Mouse (Mus musculus): Measurements from ENCODE around the gene Fam124a.
"Not testable (repeated sequence)": the region's sequence is repeated elsewhere in the genome, so short reads cannot be mapped to it uniquely, and the experiment has no call there.

Gene Fam124a

GRCm38 (mm10) chr14:62574906-62575305 is 19.4 kb downstream of the Fam124a start:
- peak; percentile 20 for DNase-seq (ENCODE audit: low read depth, low spot score)

- DNase-seq (ENCODE audit: low read depth, low spot score): no peak
Measured at GRCm38 (mm10) chr14:62575862-62576261, 20.3 kb downstream of the Fam124a start.

GRCm38 (mm10) chr14:62580945-62581344 is 25.4 kb downstream of the Fam124a start:
- DNase-seq (ENCODE audit: low read depth, low spot score): no peak

DNA sequence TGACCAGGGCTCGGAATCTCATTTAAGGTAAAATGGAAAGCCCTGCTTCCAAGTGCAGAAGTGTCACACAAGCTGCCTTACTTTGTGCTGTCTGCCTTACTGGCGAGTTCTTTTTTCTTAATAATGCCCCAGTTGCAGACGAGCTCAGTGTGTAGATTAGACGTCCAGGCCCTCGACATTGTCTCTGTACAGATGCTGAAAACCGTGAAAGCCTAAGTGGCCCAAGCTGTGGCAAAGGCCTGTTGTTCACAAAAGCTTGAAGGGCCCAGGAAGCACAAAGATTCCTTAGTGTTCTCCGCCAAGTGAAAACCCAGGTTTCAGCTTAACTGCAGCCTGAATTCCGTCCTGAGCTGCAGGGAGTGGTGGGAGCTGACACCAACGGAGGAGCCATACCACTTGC is 26.2 kb downstream of the Fam124a start:
- no peak for DNase-seq (ENCODE audit: low read depth, low spot score)

DNA sequence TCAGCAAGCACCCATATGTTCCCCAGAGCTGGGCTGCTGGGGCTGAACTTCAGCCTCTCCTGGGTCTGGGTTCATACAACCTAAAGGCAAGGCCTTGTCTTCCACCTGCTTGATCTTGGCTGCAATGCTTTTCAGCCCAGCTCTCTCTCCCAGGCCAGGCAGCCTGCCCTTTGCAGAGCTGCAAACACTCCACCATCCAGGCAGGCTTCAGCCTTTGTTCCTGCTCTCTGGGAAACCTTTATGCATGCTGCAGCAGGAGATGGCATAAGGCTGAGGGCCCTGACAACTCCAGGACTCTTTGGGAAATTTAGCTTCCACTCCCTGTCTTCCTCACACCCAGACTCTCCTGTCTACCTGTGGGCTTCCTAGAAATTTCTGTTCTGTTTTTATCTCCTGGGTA is 29.1 kb downstream of the Fam124a start:
- DNase-seq (ENCODE audit: low read depth, low spot score): no peak

- no peak for DNase-seq (ENCODE audit: low read depth, low spot score)
Measured at GRCm38 (mm10) chr14:62585338-62585737, 29.8 kb downstream of the Fam124a start.

DNA sequence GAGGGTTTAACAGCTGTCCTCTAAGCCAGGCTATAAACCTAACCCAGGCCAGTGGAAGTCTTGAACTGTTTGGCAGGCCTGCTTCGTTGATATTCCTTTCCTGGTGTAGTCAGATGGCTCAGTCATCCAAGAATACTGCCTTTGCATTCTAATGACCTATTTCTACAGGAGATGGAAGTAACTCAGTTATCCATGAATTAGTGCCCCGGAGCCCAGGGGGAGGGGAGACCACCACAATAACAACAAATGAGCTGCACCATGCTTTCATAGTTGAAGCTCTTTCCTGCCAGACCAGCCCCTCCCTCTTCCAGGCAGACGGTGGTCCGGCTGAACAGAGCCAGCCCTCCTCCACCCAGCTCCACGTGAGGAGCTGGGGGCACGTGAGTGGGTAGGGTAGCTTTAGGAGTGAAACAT is 44.6 kb downstream of the Fam124a start:
- no peak for DNase-seq (ENCODE audit: low read depth, low spot score)

DNA sequence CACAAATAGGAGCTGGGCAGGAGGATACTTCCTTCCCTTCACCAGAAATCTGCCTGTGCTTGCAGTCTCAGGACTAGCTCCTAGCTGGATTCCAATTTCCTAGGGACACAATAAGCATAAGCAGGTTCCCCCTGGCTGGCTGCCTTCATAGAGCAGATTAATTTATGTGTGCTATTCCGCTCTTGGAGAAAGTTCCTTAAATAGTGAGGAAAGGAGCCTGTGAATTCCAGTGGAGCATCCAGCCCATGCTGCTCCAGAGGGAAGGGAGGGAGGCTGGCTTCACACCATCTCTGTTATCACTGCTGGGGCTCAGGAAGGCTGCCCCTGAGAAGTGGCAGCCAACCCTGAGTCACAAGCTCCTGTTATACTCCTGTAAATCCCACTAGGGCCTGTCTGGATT is 46.7 kb downstream of the Fam124a start:
- no peak for DNase-seq (ENCODE audit: low read depth, low spot score)

DNA sequence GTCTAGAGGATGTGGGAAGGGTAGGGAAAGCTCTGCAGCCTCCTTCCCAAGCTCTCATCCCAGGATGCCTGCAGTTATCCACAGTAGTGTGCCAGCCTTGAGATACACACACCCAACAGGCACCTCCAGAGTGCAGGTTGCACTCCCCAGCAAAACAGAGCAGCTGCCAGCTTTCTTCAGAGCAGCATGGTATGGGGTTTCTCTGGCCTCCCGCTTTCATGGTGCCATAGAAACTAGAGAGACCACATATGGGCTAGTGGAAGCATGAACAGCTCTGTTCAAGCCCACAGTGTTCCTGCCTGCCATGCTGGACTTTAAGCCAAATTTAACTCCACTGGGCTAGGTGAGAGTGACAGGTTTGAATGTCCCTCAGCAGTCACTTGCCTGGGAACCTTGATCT is 47.3 kb downstream of the Fam124a start:
- no peak for DNase-seq (ENCODE audit: low read depth, low spot score)

DNA sequence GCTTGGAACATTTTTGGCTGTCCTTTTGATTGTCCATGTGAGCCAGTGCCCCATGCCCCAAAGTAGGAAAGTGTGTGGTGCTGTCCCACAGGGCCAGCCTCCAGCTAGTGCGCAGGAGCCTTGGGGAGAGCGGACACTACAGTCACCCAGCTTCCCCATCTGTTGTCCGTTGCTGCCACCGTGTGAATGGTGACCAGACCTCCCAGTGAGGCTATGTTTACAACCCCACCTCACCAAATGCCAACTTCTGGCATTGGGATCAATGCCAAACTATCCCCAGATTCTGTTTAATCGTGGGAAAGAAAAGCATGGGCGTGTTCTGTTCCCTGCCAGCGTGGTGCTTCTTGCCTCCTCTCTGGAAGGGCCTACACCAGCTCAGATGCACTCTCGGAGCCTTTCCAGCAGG is 52.3 kb downstream of the Fam124a start:
- DNase-seq (ENCODE audit: low read depth, low spot score): no peak

GRCm38 (mm10) chr14:62609904-62610303 is 54.4 kb downstream of the Fam124a start:
- peak; percentile 60 for DNase-seq (ENCODE audit: low read depth, low spot score)

- DNase-seq (ENCODE audit: low read depth, low spot score): no peak
Measured at GRCm38 (mm10) chr14:62622393-62622792, 66.9 kb downstream of the Fam124a start.

- DNase-seq (ENCODE audit: low read depth, low spot score): no peak
Measured at GRCm38 (mm10) chr14:62627951-62628350, 72.4 kb downstream of the Fam124a start.

GRCm38 (mm10) chr14:62637436-62638344 is 82.2 kb downstream of the Fam124a start:
- DNase-seq (ENCODE audit: low read depth, low spot score): peak; percentile 82

- DNase-seq (ENCODE audit: low read depth, low spot score): no peak
Measured at GRCm38 (mm10) chr14:62638345-62638702, 82.8 kb downstream of the Fam124a start.

DNA sequence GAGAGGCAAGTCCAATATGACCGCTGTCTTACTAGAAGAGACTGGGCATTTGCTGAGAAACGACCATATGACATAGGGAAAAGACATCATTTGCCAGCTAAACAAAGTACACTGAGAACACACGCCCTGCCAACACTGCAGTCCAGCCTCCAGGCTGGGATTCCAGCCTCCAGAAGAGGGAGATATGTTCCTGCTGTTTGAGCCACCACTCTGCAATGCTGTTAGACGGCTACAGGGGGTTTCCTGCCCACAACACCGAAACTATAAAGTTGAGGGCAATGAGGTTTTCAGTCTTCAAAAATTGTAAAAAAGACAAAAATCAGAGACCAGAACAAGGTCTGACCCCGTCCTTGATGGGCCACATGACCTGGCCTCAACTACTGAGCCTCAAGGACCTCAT is 83.6 kb downstream of the Fam124a start:
- DNase-seq (ENCODE audit: low read depth, low spot score): peak; percentile 46

DNA sequence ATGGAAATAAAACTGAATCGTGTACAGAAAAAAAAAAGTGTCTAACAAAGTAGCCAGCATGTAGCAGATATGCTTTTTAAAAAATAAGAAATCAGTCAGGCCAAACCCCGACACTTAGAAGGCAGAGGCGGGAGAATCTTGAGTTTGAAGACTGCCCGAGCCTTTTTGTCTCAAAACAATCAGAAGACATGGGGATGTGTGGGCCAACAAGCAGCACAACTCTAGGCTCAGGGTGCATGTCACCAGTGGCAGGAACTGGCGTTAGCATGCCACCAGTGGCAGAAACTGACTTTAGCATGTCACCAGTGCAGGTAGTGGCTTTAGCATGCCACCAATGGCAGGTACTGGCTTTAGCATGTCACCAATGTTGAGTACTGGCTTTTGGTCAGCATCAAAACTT is 84.0 kb downstream of the Fam124a start:
- no peak for DNase-seq (ENCODE audit: low read depth, low spot score)

DNA sequence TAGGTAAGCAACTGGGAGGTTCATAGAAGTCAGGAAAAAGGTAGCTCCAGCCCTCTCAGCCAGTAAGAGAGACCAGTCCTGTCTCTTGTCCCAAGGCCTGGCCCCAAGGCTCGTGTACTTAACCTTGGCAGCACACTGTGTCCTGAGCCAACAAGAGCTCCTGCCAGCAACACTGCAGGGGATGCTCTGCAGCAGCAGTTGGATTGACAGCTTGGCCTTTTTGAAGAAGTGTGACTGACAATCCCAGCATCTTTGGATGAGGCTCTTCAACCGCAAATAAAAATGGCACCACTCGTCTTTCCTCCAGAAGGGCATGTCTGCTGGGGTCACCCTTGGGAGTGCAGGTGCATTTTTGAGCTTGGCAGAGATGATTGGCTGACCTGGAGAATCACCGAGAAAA is 84.9 kb downstream of the Fam124a start:
- DNase-seq (ENCODE audit: low read depth, low spot score): no peak

DNA sequence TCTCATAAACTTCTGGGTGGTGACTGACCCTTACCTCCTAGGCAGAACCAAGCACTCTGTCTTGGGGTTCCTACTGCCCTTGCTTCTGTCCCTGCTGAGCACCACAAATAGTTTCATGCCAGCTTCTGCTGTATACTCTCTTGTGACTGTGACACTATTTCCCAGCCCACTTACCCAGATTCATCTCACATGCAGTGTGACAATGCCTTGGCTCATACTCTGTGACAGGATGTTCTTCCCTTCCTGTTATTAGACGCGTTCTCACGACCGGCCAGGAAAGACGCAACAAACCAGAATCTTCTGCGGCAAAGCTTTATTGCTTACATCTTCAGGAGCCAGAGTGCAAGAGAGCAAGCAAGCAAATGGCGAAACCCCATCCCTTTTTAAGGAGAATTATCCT is 86.8 kb downstream of the Fam124a start:
- not testable (repeated sequence) for DNase-seq (ENCODE audit: low read depth, low spot score)

- DNase-seq (ENCODE audit: low read depth, low spot score): peak; percentile 82
Measured at GRCm38 (mm10) chr14:62648405-62648804, 92.9 kb downstream of the Fam124a start.

DNA sequence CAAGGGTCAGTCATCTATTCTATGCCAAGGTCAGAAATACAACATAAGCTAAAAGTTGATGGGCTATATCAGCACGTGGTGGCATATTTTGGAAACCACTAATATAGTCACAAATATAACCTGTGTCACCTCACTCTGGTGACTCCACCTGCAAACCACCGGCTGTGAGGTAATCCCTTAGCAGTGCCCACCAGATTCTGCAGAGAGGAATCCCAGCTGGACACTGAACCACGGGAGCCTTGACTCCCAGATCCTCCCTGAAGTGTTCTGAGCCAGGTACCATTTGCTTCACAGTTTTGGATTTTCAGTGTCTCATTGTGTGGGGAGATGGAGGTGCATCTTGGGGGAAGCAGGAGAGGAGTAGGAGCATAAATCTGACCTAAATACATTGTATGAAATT is 94.8 kb downstream of the Fam124a start:
- no peak for DNase-seq (ENCODE audit: low read depth, low spot score)

GRCm38 (mm10) chr14:62651771-62652170 is 96.2 kb downstream of the Fam124a start:
- DNase-seq (ENCODE audit: low read depth, low spot score): no peak

DNA sequence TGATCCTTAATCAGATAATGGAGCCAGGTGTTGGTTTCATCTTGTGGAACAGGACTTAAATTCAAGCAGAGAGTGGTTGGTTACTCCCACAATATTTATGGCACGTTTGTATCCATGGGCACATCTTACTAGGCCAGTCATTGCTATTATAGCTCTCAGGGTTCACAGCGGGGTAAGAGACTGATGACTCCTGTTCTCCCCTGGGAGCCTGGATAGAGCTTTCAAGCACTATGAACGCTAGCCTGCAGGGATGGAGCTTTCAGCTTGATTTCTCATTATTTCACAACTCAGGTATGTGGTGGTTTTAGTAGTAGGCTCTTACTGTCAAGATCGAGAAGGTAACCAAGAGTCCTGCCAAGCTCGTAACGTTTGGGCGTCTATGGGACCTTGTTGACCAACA is 100.5 kb downstream of the Fam124a start:
- DNase-seq (ENCODE audit: low read depth, low spot score): peak; percentile 51

- peak; percentile 31 for DNase-seq (ENCODE audit: low read depth, low spot score)
Measured at GRCm38 (mm10) chr14:62657469-62657868, 101.9 kb downstream of the Fam124a start.
